Mouse (Mus musculus) ovary, adult 2 months (tissue): ENCODE data around the gene Gm21761. TPM values are rescaled to one million over a fixed set of nuclear protein-coding genes. Genes with fewer than 3 reads are reported as not detected.

Source experiments
- polyA plus RNA-seq: library from polyadenylated mRNA; depleted of rRNA; stranded (reverse); fragments of >200 nt; gene quantifications from 2 replicates; pipeline ENCODE4 v1.2.3, GENCODE M21; 2012; rRNA removed

The Gm21761 gene
- not detected in 2 replicates for polyA plus RNA-seq

GRCm38 (mm10) chr13:119929172-119929571 is at the start of gene Gm21761:
Gene Gm21761 (minus strand): TSS chr13:119929272.

GRCm38 (mm10) chr13:119950706-119951105 is 21.6 kb upstream of the Gm21761 start, which contains the start of gene B020031M17Rik:
Gene B020031M17Rik (minus strand): TSS chr13:119950806.

GRCm38 (mm10) chr13:119894685-119895084 is 34.4 kb downstream of the Gm21761 start, which contains the start of gene Tcstv1:
Gene Tcstv1 (minus strand): TSS chr13:119894785.

Other genes with a start within 250 kb of the Gm21761 start
- gene Hmgcs1, start 238.9 kb downstream of the Gm21761 start, polyA plus RNA-seq, result 23.6 and 31.8 TPM in 2 replicates
- 0.76 and 0.79 TPM in 2 replicates for gene Nim1k, start 173.4 kb downstream of the Gm21761 start, polyA plus RNA-seq
- gene Zfp131, start 138.4 kb downstream of the Gm21761 start, polyA plus RNA-seq, result 6.8 and 17.4 TPM in 2 replicates
- gene AF067063, start 99.1 kb downstream of the Gm21761 start, polyA plus RNA-seq, result not detected in 2 replicates
- 0.59 TPM in 1 of 2 replicates, not detected in the other for gene D13Ertd608e, start 93.3 kb downstream of the Gm21761 start, polyA plus RNA-seq
- not detected in 2 replicates for gene Tcstv1, start 34.5 kb downstream of the Gm21761 start, polyA plus RNA-seq
- gene B020031M17Rik, start 21.5 kb upstream of the Gm21761 start, polyA plus RNA-seq, result not detected in 2 replicates
- gene Gm36079, start 97.7 kb upstream of the Gm21761 start, polyA plus RNA-seq, result not detected in 2 replicates
- gene Gm21188, start 122.9 kb upstream of the Gm21761 start, polyA plus RNA-seq, result 0.60 and 0.71 TPM in 2 replicates
- gene Gm20767, start 211.0 kb upstream of the Gm21761 start, polyA plus RNA-seq, result not detected in 2 replicates
- not detected in 2 replicates for gene Gm21818, start 243.2 kb upstream of the Gm21761 start, polyA plus RNA-seq